Mouse (Mus musculus) layer of hippocampus, postnatal 10 days (tissue): ENCODE measurements around the gene Nab1. TPM values are rescaled to one million over a fixed set of nuclear protein-coding genes. Genes with fewer than 3 reads are reported as not detected.

Source experiments
- total RNA-seq, 2 experiments: library from RNA; stranded (reverse); gene quantifications; 2 replicates each; pipeline ENCODE4 v1.2.3; 2021

Nab1 gene
- total RNA-seq, 2 experiments from 2014 or later, result 31.2 to 32.2 TPM

Other genes with a start within 250 kb of the Nab1 start
- 1 to 10 TPM; 3.5 to 5.9 TPM for gene Nemp2, start 130.0 kb upstream of the Nab1 start, total RNA-seq
- 10 to 100 TPM; 68.2 to 69.5 TPM for gene Mfsd6, start 226.8 kb upstream of the Nab1 start, total RNA-seq